Mouse (Mus musculus): ENCODE measurements at regions not wholly inside any gene's neighbourhood (a gene's known extent, or its start where the extent isn't known, plus 50 kb on each side); places are given as distances from the start of the nearest gene placed in this dataset.

- TF ChIP-seq CTCF (IDR thresholded peaks at IDR 0.05; ENCODE audit: borderline replicate concordance, insufficient read depth, low read length) (no peak), POLR2A (IDR thresholded peaks at IDR 0.05; ENCODE audit: low read depth, low read length) (no peak)
Observed at GRCm38 (mm10) chr2:51417908-51418690, 209.2 kb upstream of the Tas2r134 start.

All from embryonic fibroblast, embryonic 13.5 days (primary cell).